Mouse (Mus musculus) liver, embryonic 11.5 days (tissue): ENCODE data around the gene Il18. TPM values are rescaled to one million over a fixed set of nuclear protein-coding genes. Genes with fewer than 3 reads are reported as not detected.
"Not testable (repeated sequence)": the region's sequence is repeated elsewhere in the genome, so short reads cannot be mapped to it uniquely, and the experiment has no call there.

Source experiments
- ATAC-seq: fragments of 200-750 bp; cut with Nextera tagmentation; replicated peaks from 2 replicates; pipeline ENCODE4 v1.8.0; 2017; ENCODE audit warnings: moderate number of reproducible peaks, mild to moderate bottlenecking, moderate TSS enrichment, moderate library complexity; ENCODE audit not compliant: low FRiP score
- DNase-seq: peaks from one replicate; pipeline ENCODE4 v3.0.0-alpha.2; 2017; ENCODE audit warnings: low spot score
- H3K27ac ChIP-seq: fragments of 300-500 bp; sonication (generic); 2 replicates; pipeline ENCODE4 v1.5.1; 2014; ENCODE audit warnings: mild to moderate bottlenecking, low read depth, low read length, control low read depth
- H3K27me3 ChIP-seq: fragments of 300-500 bp; sonication (generic); replicated peaks from 2 replicates; pipeline ENCODE4 v1.6.1; 2014; ENCODE audit warnings: low read length, mixed read lengths; ENCODE audit not compliant: control insufficient read depth, insufficient read depth
- H3K36me3 ChIP-seq: fragments of 300-500 bp; sonication (generic); 2 replicates; pipeline ENCODE4 v1.6.1; 2014; ENCODE audit warnings: mild to moderate bottlenecking, low read length, moderate library complexity, mixed read lengths; ENCODE audit not compliant: control insufficient read depth, insufficient read depth
- H3K4me1 ChIP-seq: fragments of 300-500 bp; sonication (generic); replicated peaks from 2 replicates; pipeline ENCODE4 v1.6.1; 2014; ENCODE audit warnings: low read length, mixed read lengths; ENCODE audit not compliant: control insufficient read depth, insufficient read depth
- H3K4me2 ChIP-seq: fragments of 300-500 bp; sonication (generic); 2 replicates; pipeline ENCODE4 v1.6.1; 2014; ENCODE audit warnings: mild to moderate bottlenecking, control low read depth, moderate library complexity
- H3K4me3 ChIP-seq: fragments of 300-500 bp; sonication (generic); 2 replicates; pipeline ENCODE4 v1.5.1; 2014; ENCODE audit warnings: low read depth, low read length, control low read depth
- H3K9ac ChIP-seq: fragments of 300-500 bp; sonication (generic); 2 replicates; pipeline ENCODE4 v1.6.1; 2014; ENCODE audit warnings: low read depth, low read length, control low read depth
- H3K9me3 ChIP-seq: fragments of 300-500 bp; sonication (generic); 2 replicates; pipeline ENCODE4 v1.6.1; 2016; ENCODE audit warnings: low read length, inconsistent platforms, mixed read lengths; ENCODE audit not compliant: control insufficient read depth
- WGBS: fragments of 180-500 bp; shearing (Covaris S2); extraction: QIAGEN DNeasy Blood & Tissue Kit; methylation state at CpG from one replicate; pipeline ENCODE4 v1.1.7; 2014; 5-methylcytosine and 5-hydroxymethylcytosine counted together
- polyA plus RNA-seq: library from polyadenylated mRNA; unstranded; fragments of >200 nt; fragmentation: Nextera tagmentation; extraction: Ambion mirVana; gene quantifications from 2 replicates; pipeline ENCODE4 v1.2.1, GENCODE M21; 2014

Il18 gene
- polyA plus RNA-seq, 1 experiment from 2014 or later: 3.4 TPM

DNA sequence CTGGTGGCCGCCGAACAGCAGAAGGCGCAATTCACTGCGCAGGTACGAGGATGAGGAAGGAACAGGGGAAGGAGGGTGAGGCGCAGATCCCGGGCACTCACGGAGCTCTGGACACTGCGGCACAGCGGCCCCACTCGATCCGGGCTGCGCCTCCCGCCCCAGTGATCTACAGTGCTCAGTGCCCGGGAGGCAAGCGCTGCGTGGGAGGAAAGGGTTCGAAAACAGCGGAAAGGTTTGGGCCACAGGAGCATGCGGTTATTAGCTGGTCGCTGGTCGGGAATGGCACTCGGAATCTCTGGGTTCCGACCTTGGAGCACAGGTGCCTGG is 49.3 kb downstream of the Il18 start:
- Histone ChIP-seq H3K27ac (peak overlapping the region; percentile 66), H3K9ac (peak overlapping the region; percentile 85), H3K4me2 (peak overlapping the region; percentile 73), H3K36me3 (peaks cover 24% of the 10 kb centered on the region; the same call in 1 of the 2 replicates), H3K4me3 (peak overlapping the region; percentile 90), H3K9me3 (no peaks in the 10 kb centered on the region), H3K27me3 (no peaks in the 10 kb centered on the region), H3K4me1 (peaks cover 15% of the 10 kb centered on the region)
- WGBS: under 1% methylated on average over 24 of the region's 24 CpGs
- peak; percentile 72 for ATAC-seq
- DNase-seq: no peak

DNA sequence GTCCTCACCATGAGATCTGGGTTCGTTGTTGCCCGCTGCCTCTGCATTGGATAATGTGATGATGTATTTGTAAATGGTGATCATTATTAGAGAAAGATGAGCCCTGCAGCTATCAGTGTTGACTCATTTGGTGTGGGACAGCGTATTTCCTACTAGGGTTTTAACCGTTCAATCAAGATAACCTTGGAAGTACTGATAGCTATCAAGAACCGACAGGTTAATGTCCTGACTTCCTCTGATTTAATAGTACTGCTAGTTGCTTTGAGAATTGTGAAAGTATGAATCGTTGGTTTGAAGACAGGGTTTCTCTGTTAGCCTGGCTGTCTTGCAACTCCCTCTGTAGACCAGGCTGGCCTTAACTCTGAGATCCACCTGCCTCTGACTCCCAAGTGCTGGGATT is 49.7 kb downstream of the Il18 start:
- Histone ChIP-seq H3K27ac (peak overlapping the region; percentile 66), H3K4me2 (peak overlapping the region; percentile 73), H3K4me3 (peak overlapping the region; percentile 90), H3K4me1 (peaks cover 15% of the 10 kb centered on the region), H3K36me3 (peaks cover 23% of the 10 kb centered on the region; the same call in 1 of the 2 replicates), H3K9ac (peak overlapping the region; percentile 85), H3K27me3 (no peaks in the 10 kb centered on the region), H3K9me3 (no peaks in the 10 kb centered on the region)
- 3% methylated on average over 6 of the region's 6 CpGs for WGBS
- DNase-seq (no peak), ATAC-seq (no peak; the same call in 1 of the 2 replicates)

DNA sequence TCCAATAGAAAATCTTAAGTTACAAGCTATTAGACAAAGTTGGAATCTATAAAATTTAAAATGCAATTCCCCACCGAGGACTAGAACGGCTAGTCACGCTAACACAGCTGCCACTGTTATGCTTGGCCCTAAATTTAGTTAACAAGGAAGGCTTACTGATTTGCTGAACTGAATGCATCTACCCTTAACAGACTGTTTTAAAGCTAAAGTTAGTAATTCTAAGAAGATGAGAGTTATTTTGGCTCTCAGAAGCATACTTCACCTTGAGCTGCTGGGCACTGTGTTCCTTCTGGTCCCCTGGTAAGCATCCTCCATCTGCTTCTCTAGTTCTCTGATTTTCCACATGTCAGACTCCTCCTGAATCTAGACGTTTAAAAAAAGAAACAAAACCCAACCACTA is 57.5 kb downstream of the Il18 start:
- H3K9me3 ChIP-seq: no peaks in the 10 kb centered on the region
- no peak overlapping the region for H3K4me3 ChIP-seq
- no peak overlapping the region for H3K4me2 ChIP-seq
- H3K27ac ChIP-seq: no peak overlapping the region
- no peak overlapping the region for H3K9ac ChIP-seq
- 0 out of 2 replicates have a peak, but pooled peaks cover 2% of the 10 kb centered on the region for H3K4me1 ChIP-seq
- DNase-seq: no peak
- H3K36me3 ChIP-seq: peaks cover 32% of the 10 kb centered on the region
- WGBS: 89% methylated on average over 4 of the region's 4 CpGs
- no peak for ATAC-seq
- H3K27me3 ChIP-seq: no peaks in the 10 kb centered on the region

DNA sequence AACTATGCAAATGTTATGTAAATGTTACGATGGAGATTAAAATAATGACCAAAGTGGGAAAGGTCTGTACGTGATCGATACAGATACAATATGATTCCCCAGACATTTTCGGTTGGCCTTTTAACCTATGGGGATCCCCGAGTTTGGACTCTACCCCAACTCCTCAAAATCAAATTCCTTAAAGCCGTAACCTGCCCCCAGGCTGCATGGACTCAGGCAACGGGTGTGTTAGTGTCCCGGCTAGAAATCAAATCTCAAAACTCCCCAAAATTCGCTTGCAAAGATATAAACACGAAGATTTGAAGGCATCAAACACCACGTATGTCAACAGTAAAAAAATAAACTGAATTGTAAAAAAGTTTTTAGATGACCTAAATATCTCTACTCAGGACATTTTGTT is 61.5 kb downstream of the Il18 start:
- 35% methylated on average over 11 of the region's 11 CpGs for WGBS
- peak overlapping the region; percentile 95 for H3K9ac ChIP-seq
- no peaks in the 10 kb centered on the region for H3K9me3 ChIP-seq
- H3K27me3 ChIP-seq: no peaks in the 10 kb centered on the region
- DNase-seq (no peak), ATAC-seq (no peak)
- H3K4me3 ChIP-seq: peak overlapping the region; percentile 96
- H3K27ac ChIP-seq: no peak overlapping the region; the same call in 1 of the 2 replicates
- peak overlapping the region; percentile 70 for H3K4me2 ChIP-seq
- H3K4me1 ChIP-seq: 0 out of 2 replicates have a peak, but pooled peaks cover 2% of the 10 kb centered on the region
- peaks cover 20% of the 10 kb centered on the region for H3K36me3 ChIP-seq

DNA sequence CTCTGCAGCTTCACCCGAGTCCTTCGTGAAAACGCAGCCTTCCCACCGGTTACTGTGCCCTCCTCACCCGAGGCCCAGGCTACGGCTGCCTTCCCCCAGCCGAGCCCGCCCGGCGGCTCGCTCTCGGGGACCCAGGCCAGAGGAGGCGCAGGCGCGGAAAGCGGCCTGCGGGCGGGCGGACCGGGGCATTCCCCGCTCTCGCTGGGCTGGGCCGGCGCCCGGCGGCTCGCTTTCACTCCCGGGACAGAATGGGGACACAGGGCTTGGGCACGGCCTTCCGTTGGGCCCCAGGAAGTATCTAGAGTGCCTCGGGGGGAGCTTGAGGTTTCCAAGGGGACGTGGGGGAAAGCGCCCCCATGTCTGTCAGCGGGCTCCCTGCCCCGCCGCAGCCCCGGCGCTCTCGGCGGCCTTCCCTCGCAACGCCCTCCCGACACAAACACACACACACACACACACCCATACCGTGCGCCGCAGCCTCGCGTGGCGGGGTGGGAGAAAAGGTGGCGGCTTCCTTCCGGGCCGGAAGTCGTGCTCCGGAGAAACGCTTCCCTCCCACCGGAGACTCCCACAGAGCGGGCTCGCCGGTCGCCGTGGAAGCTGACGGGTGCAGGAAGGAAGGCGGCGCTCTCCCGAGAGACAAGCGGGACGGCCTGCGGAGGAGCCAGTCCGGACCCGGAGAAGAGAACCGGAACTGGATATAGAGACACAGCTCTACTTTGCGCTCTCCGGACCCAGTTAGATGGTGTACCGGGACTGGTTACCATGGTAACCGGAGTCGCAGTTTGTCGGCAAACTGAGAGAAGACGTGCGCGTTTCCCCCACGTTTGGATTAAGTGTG is 62.4 kb downstream of the Il18 start, which contains the start of the genes Pih1d2 and Nkapd1:
Pih1d2 (plus strand) TSS at position 556 of the 838 bp plus-strand sequence.
Nkapd1 (minus strand) TSS at position 699 of the 838 bp plus-strand sequence.
- no peaks in the 10 kb centered on the region for H3K9me3 ChIP-seq
- peak within 1 kb of the TSS; percentile 96 for H3K27ac ChIP-seq
- no peaks in the 10 kb centered on the region for H3K27me3 ChIP-seq
- H3K4me1 ChIP-seq: 0 out of 2 replicates have a peak, but pooled peaks cover 2% of the 10 kb centered on the region
- ATAC-seq (peak; percentile 92), DNase-seq (peak; percentile 83)
- peak within 1 kb of the TSS; percentile 95 for H3K9ac ChIP-seq
- H3K4me2 ChIP-seq: peak within 1 kb of the TSS; percentile 70
- peaks cover 20% of the 10 kb centered on the region for H3K36me3 ChIP-seq
- peak within 1 kb of the TSS; percentile 96 for H3K4me3 ChIP-seq
- WGBS: under 1% methylated on average over 80 of the region's 81 CpGs

DNA sequence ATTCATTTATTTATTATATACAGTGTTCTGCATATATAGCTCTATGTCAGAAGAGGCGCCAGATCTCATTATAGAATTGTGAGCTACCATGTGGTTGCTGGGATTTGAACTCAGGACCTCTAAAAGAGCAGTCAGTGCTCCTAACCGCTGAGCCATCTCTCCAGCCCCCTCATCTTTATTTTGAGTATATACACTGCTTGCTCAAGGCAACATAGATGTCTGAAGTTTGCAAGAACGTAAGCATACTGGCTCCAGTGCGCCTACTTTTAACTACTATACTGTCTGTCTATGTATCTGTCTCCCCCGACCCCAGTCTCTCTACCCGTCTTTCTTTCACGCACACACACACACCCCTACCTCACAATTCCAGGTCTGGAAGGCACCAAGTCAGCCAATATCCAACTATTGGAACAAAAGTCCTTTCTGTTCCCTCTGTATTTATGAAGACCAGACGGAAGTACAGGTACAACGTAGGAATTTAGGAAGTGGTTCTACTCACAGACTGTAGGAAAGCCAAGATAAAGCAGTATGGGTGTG is 63.2 kb downstream of the Il18 start:
- Histone ChIP-seq H3K4me1 (0 out of 2 replicates have a peak, but pooled peaks cover 2% of the 10 kb centered on the region), H3K9me3 (no peaks in the 10 kb centered on the region), H3K9ac (no peak overlapping the region), H3K4me2 (peak overlapping the region; percentile 70), H3K36me3 (peaks cover 14% of the 10 kb centered on the region), H3K27ac (no peak overlapping the region), H3K4me3 (peak overlapping the region; percentile 96), H3K27me3 (no peaks in the 10 kb centered on the region)
- ATAC-seq (no peak), DNase-seq (no peak)
- WGBS: 54% methylated on average over 9 of the region's 9 CpGs

DNA sequence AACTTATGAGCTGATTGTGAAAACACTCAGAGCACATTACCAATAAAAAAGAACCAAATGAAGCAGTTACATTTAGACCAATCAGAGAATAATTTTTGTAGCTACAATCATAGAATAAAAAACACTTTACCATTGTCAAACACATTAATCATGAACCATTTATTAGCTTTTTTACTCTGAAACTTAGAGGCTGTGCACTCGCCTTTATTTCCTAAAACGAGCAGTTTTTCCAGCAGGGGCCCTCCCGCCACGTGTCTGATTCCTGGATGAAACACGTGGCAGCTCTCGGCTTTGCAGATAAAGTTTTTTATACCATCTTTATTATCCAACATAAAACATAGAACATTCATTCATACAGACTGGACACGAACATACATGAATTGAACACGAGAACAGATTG is 76.3 kb downstream of the Il18 start:
- not testable (repeated sequence) for H3K27me3 ChIP-seq, ATAC-seq, H3K9me3 ChIP-seq, H3K4me1 ChIP-seq, H3K4me3 ChIP-seq, H3K4me2 ChIP-seq, H3K9ac ChIP-seq, H3K27ac ChIP-seq, DNase-seq
- WGBS: 77% methylated on average over 6 of the region's 8 CpGs
- H3K36me3 ChIP-seq: peaks cover 15% of the 10 kb centered on the region
